Mouse (Mus musculus) lung, adult 2 months (tissue): ENCODE data around the gene Rassf5.

Experiments used
- CTCF ChIP-seq: fragments of 200-500 bp; IDR thresholded peaks from 2 replicates; pipeline ENCODE4 v1.5.1; 2011; ENCODE audit warnings: mild to moderate bottlenecking, low read length, control low read depth; ENCODE audit not compliant: insufficient read depth
- POLR2A ChIP-seq: fragments of 200-500 bp; IDR thresholded peaks from 2 replicates; pipeline ENCODE4 v1.6.1; 2011; ENCODE audit warnings: low read depth, mild to moderate bottlenecking, control low read depth, low read length, borderline replicate concordance; ENCODE audit errors: extremely low read depth

GRCm38 (mm10) chr1:131139102-131140095 is 105.7 kb downstream of the Rassf5 start:
- TF ChIP-seq POLR2A (no peak), CTCF (no peak)
